Mouse (Mus musculus) embryo, embryonic 11.5 days (tissue): ENCODE results near the gene Otud3.
A peak's percentile ranks its signal among the peaks of the same experiment; 100 is the strongest.

ENCODE experiments used
- DNase-seq: peaks from one replicate; pipeline ENCODE4 v3.0.0-alpha.2; 2012; ENCODE audit warnings: low read depth, low spot score

Gene Otud3

DNA sequence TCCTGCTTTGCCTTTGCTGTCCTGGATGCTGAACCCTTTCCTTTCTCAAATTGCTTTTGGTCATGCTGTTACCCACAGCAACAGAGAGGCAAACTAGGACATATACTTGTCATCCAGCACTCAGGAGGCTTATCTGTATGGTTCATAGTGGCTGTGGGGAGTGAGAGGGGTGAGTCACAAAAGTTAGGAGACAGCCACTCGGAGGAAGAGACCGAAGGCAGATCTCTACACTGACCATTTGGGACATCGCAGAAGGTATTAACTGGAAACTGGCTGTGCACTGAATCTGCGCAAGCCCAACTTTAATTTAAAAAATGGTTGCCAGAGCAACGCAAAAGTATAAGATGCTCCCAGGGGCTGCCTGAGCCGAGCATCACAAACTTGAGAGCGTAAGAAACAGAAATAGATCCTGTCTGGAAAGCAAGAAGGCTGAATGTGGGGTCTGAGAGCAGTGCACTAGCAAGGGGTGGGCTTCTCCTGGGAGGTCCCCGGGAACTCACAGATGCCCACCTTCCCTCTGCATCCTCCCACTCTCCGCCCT lies 58.6 kb downstream of the Otud3 start:
- DNase-seq, result no peak

DNA sequence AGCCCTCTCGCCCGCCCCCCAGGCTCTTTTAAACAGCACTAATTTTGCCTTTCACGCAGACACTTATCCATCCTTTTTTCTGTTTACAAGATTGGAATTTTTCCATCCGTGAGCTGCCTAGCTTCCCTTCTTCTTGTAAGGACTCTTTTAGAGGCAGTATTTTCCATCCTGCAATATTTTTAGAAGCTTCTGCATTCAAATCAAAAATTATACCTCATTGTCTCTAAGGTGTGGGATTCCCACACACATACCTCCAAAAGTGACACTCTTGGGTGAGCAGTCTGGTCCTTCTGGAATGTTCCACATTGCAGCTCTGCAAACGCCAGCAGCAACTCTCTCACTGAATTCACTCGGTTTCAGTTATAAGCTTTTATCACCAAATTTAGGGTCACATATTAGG lies 60.8 kb downstream of the Otud3 start:
- DNase-seq, result no peak

DNA sequence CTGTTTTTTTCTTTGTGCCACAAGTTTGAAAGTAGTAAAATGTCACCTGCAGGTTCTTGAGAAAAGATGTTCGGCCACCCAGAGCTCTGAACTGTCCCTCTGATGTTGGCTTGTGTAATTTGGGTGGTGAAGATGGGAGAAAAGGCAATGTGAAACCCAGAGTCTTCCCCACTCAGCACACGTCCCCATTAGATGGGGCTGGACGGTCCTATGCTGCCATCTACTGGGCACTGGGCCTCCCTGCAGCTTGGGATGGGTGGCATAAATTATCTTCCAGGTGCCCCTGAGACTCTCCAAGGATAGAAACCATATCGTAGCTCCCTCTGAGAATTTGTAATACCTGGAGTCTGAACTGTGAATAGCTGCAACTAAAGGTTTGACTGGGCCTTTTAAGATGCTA lies 62.3 kb downstream of the Otud3 start:
- peak; percentile 59 for DNase-seq
